Mouse (Mus musculus): ENCODE measurements around the gene Lmntd2.

DNA sequence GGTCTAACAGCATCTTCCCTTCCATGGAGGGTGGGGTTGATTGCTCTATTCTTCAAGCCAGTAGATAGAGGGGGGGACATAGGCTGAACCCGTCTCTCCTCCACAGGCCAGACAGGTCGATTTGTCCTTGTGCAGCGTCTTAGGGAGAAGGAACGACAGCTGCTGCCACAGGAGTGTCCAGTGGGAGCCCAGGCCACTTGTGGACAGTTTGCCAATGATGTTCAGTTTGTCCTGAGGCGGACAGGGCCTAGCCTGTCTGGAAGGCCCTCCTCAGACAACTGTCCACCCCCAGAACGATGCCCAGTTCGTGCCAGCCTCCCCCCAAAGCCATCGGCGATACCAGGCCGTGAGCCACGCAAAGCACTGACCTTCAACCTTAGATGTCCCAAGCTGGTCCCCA is 3.0 kb upstream of the Lmntd2 start:
- TF ChIP-seq EP300 (optimal IDR thresholded peaks at IDR 0.05): no peak
- no peak for TF ChIP-seq CTCF (IDR thresholded peaks at IDR 0.05; ENCODE audit: low read depth)

All from stomach, postnatal 0 days (tissue).